Mouse (Mus musculus): ENCODE data around the gene Cep128.

DNA sequence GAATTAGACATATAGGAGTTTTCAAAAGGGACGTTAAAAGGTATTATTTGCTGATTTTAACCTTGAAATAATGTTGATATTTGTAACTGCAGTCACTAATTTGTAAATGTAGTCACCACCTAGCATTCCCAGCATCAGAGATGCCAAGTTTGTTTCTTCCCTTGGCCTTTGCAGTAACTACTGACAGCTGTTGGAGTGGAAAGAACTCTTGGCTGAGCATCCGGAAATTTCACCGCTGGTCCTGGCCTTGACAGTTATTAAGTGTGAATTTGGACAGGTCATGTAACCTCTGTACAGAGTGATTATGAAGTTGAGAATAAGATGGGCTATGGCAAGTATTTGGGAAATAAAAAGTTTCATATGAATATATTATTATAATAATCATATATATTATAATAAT is 413.1 kb downstream of the Cep128 start:
- TF ChIP-seq CTCF (IDR thresholded peaks at IDR 0.05; ENCODE audit: low read depth) (no peak), EP300 (IDR thresholded peaks at IDR 0.05; ENCODE audit: low read depth) (no peak)

Measured in heart, postnatal 0 days (tissue).